Mouse (Mus musculus) liver, adult 2 months (tissue): ENCODE results near the gene Mon1a. TPM values are rescaled to one million over a fixed set of nuclear protein-coding genes. Genes with fewer than 3 reads are reported as not detected.
A peak's percentile ranks its signal among the peaks of the same experiment; 100 is the strongest.

Experiments used
- DNase-seq: peaks from one replicate; pipeline ENCODE4 v3.0.0-alpha.2; 2011; ENCODE audit warnings: low read depth, low spot score; ENCODE audit errors: extremely low read depth
- H3K27ac ChIP-seq: fragments of 200-500 bp; replicated peaks from 2 replicates; pipeline ENCODE4 v1.5.1; 2012; ENCODE audit warnings: low read depth, mild to moderate bottlenecking, control low read depth, inconsistent platforms, low read length; ENCODE audit not compliant: insufficient read depth
- H3K27me3 ChIP-seq: fragments of 200-500 bp; 2 replicates; pipeline ENCODE4 v1.6.1; 2012; ENCODE audit warnings: mild to moderate bottlenecking, moderate library complexity, low read length, inconsistent platforms; ENCODE audit not compliant: control insufficient read depth, insufficient read depth
- H3K36me3 ChIP-seq: fragments of 200-500 bp; 2 replicates; pipeline ENCODE4 v1.6.1; 2012; ENCODE audit warnings: low read length, inconsistent platforms; ENCODE audit not compliant: control insufficient read depth, insufficient read depth
- H3K4me1 ChIP-seq: fragments of 200-500 bp; 2 replicates; pipeline ENCODE4 v1.6.1; 2011; ENCODE audit warnings: low read length; ENCODE audit not compliant: control insufficient read depth, insufficient read depth
- H3K4me3 ChIP-seq: fragments of 200-500 bp; 2 replicates; pipeline ENCODE4 v1.5.1; 2011; ENCODE audit warnings: low read depth, mild to moderate bottlenecking, control low read depth, low read length, moderate library complexity; ENCODE audit not compliant: insufficient read depth
- H3K79me2 ChIP-seq: fragments of 200-500 bp; 2 replicates; pipeline ENCODE4 v1.6.1; 2012; ENCODE audit warnings: inconsistent platforms, mild to moderate bottlenecking, low read length, moderate library complexity; ENCODE audit not compliant: control insufficient read depth, insufficient read depth
- H3K9ac ChIP-seq: fragments of 200-500 bp; 2 replicates; pipeline ENCODE4 v1.6.1; 2012; ENCODE audit warnings: low read depth, mild to moderate bottlenecking, control low read depth, inconsistent platforms, low read length
- CTCF ChIP-seq: fragments of 200-500 bp; IDR thresholded peaks from 2 replicates; pipeline ENCODE4 v1.5.1; 2011; ENCODE audit warnings: low read depth, low read length, control low read depth
- POLR2A ChIP-seq: fragments of 200-500 bp; IDR thresholded peaks from 2 replicates; pipeline ENCODE4 v1.6.1; 2011; ENCODE audit warnings: low read length, control low read depth; ENCODE audit not compliant: insufficient read depth; ENCODE audit errors: extremely low read depth
- WGBS: fragments of 180-500 bp; shearing (Covaris S2); methylation state at CpG from one replicate; pipeline ENCODE4 v1.1.7; 2018; 5-methylcytosine and 5-hydroxymethylcytosine counted together
- polyA plus RNA-seq: library from polyadenylated mRNA; depleted of rRNA; stranded (reverse); fragments of >200 nt; gene quantifications from 2 replicates; pipeline ENCODE4 v1.2.3, GENCODE M21; 2012
- total RNA-seq: library from RNA; depleted of rRNA; stranded (reverse); fragments of >200 nt; gene quantifications from 2 replicates; pipeline ENCODE4 v1.2.3, GENCODE M21; 2014

Mon1a gene
- total and polyA plus RNA-seq, 2 experiments: 12.4 to 29.6 TPM

DNA sequence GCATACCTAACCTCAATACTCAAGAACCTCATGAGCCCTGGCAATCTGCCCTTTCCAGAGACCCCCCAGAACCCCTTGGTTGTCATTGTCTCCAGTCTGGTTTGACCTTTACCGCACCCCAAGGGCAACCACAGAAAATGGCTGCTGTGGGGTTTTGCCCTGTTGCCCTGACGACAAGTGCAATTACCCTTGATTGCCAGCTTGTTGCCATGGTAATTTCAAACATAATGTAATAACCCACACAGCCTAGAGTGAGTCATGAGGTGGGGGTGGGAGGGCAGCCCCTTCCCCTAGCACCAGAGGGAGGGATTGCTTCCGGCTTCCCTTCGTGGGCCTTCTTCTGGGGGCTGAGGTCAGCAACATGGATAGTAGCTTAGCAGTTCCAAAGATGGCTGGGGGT lies 44.3 kb downstream of the Mon1a start:
- no peaks in the 10 kb centered on the region for H3K79me2 ChIP-seq
- 89% methylated on average over 4 of the region's 4 CpGs for WGBS
- peaks cover 13% of the 10 kb centered on the region for H3K27me3 ChIP-seq
- H3K36me3 ChIP-seq: no peaks in the 10 kb centered on the region
- H3K4me3 ChIP-seq: no peak overlapping the region
- H3K9ac ChIP-seq: no peak overlapping the region
- H3K4me1 ChIP-seq: 0 out of 2 replicates have a peak, but pooled peaks cover 3% of the 10 kb centered on the region
- H3K27ac ChIP-seq: no peak overlapping the region
- no peak for TF ChIP-seq POLR2A
- DNase-seq: no peak

DNA sequence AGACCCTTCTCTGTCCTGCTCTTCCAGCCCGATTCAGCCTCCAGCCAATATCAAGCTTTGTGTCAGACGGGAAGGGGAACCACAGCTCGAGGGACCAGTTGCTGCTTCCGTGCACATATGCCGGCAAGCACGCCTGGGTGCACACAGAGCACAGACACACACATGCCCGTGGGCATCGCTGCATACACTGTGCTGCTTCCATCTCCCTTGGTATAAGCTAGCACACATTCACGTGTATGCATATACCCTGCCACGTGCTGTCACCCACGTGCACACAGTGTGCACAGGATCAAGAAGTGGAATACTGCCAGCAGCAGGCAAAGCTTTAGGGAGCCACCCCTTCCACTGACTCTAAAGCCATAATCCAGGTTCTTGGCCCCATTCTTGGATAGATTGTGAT lies 46.2 kb downstream of the Mon1a start:
- Histone ChIP-seq H3K79me2 (no peaks in the 10 kb centered on the region), H3K27me3 (peaks cover 16% of the 10 kb centered on the region), H3K9ac (no peak overlapping the region), H3K36me3 (no peaks in the 10 kb centered on the region), H3K4me3 (no peak overlapping the region), H3K27ac (no peak overlapping the region), H3K4me1 (0 out of 2 replicates have a peak, but pooled peaks cover 3% of the 10 kb centered on the region)
- no peak for TF ChIP-seq POLR2A
- TF ChIP-seq CTCF: no peak
- 83% methylated on average over 11 of the region's 11 CpGs for WGBS
- DNase-seq: no peak

DNA sequence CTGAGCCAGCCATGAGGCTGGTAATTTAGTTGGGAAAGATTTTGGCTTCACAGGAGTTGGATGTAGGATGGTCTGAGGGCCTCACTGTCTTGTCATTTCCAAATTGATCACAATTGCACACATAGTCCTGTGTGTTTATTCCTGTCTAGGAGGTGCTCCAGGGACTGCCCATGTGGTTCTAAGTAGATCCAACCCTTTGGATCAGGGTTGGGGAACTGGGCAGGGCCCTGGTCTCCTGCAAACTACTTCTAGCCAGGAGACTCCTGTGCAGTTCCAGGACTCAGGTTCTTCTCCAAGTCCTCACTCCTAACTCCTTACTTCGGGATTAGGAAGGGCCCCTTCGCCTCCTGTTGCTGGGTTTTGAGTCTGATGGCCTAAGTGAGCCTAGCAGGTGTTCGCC lies 47.4 kb downstream of the Mon1a start, which contains the start of gene Camkv:
Gene Camkv, plus strand, starts transcription at position 301 of the 400 bp plus-strand sequence.
- H3K4me3 ChIP-seq: no peak within 1 kb of the TSS
- DNase-seq: no peak
- 0 out of 2 replicates have a peak within 1 kb of the TSS, but pooled peaks have one; percentile 21 for H3K9ac ChIP-seq
- H3K4me1 ChIP-seq: 0 out of 2 replicates have a peak, but pooled peaks cover 3% of the 10 kb centered on the region
- H3K27ac ChIP-seq: no peak within 1 kb of the TSS
- 59% methylated on average over 3 of the region's 3 CpGs for WGBS
- H3K27me3 ChIP-seq: peaks cover 16% of the 10 kb centered on the region
- H3K79me2 ChIP-seq: no peaks in the 10 kb centered on the region
- H3K36me3 ChIP-seq: no peaks in the 10 kb centered on the region
- TF ChIP-seq POLR2A (no peak), CTCF (no peak)

DNA sequence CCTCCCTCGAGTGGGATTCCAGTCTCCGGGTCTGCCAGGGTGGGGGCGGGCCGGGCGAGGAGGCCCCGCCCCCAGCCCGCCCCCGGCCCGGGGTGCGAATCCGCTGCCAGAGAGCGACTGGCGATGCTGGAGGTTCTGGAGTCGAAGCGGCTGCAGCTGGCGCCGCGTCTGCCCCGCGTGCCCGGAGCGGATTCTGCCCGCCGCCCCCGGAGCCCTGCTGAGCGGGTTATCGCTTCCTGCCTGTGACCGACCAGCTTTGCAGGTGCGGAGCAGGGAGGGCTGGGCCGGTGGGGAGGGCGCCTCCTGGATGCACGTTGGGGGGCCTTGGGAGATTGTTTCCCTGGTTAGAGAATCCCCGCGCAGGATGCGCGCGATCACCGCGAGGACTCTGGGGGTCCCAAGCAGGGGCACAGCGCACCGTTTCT lies 47.9 kb downstream of the Mon1a start:
- TF ChIP-seq CTCF (no peak), POLR2A (no peak)
- no peak for DNase-seq
- 0 out of 2 replicates have a peak overlapping the region, but pooled peaks have one; percentile 21 for H3K9ac ChIP-seq
- H3K27me3 ChIP-seq: peaks cover 16% of the 10 kb centered on the region
- H3K4me1 ChIP-seq: 0 out of 2 replicates have a peak, but pooled peaks cover 3% of the 10 kb centered on the region
- no peaks in the 10 kb centered on the region for H3K36me3 ChIP-seq
- H3K4me3 ChIP-seq: no peak overlapping the region
- WGBS: 6% methylated on average over 41 of the region's 41 CpGs
- H3K27ac ChIP-seq: no peak overlapping the region
- H3K79me2 ChIP-seq: no peaks in the 10 kb centered on the region

DNA sequence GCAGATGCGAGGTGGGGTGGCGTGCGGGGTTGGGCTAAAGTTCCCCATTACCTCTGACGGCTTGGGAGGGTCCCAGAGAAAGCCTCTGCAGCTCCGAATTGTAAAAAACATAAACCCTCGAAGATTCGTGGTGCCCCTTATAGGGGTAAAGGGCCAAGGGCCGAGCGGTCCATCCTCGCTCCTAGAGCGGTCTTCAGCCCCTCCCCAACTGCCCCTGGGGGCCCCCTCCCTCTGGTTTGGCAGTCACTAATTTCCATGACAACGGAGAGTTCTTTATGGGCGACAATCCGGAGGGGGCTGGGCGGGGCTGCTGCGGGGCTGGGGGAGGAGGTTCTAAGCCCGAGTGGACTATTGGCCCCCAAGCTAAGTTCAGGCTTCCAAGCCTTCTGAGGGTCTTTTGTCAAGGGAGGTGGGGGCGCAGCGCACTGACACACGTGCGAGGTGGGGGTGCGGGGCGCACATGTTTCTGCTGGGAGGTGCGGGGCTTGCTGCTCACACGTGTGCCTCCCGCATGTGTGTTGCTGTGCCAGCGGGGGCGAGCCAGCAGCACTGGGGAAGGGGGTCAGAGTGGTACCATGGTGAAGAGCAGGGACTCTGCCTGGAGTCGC lies 48.4 kb downstream of the Mon1a start:
- H3K36me3 ChIP-seq: no peaks in the 10 kb centered on the region
- 13% methylated on average over 29 of the region's 29 CpGs for WGBS
- H3K9ac ChIP-seq: no peak overlapping the region
- no peak overlapping the region for H3K27ac ChIP-seq
- H3K79me2 ChIP-seq: no peaks in the 10 kb centered on the region
- H3K4me3 ChIP-seq: no peak overlapping the region
- TF ChIP-seq POLR2A (no peak), CTCF (no peak)
- H3K27me3 ChIP-seq: peaks cover 16% of the 10 kb centered on the region
- DNase-seq: no peak
- H3K4me1 ChIP-seq: 0 out of 2 replicates have a peak, but pooled peaks cover 3% of the 10 kb centered on the region

DNA sequence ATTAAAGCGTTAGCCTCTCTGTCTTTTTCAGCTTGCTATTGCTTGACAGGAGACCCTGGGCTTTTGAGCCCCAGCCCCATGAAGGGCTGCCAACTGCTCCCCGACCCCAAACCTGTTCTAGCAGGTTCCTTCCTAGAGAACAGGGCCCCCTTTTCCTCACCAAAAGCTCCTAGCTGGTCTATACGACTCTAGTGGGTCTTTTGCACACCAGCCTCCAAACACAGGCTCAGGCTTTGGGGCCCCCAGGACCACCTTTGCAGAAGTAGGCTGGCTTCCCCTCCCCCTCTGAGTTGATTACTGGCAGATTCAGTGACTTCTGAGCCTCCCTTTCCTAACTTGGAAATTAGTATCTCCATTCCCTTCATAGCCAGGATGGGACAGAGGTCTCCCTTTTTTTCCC lies 48.9 kb downstream of the Mon1a start:
- Histone ChIP-seq H3K79me2 (no peaks in the 10 kb centered on the region), H3K4me3 (no peak overlapping the region), H3K27ac (no peak overlapping the region), H3K36me3 (no peaks in the 10 kb centered on the region), H3K9ac (no peak overlapping the region), H3K4me1 (0 out of 2 replicates have a peak, but pooled peaks cover 3% of the 10 kb centered on the region), H3K27me3 (peaks cover 16% of the 10 kb centered on the region)
- TF ChIP-seq POLR2A (no peak), CTCF (no peak)
- 51% methylated on average over 3 of the region's 3 CpGs for WGBS
- DNase-seq: no peak
